Mouse (Mus musculus): Measurements from ENCODE around the gene Smim23.

DNA sequence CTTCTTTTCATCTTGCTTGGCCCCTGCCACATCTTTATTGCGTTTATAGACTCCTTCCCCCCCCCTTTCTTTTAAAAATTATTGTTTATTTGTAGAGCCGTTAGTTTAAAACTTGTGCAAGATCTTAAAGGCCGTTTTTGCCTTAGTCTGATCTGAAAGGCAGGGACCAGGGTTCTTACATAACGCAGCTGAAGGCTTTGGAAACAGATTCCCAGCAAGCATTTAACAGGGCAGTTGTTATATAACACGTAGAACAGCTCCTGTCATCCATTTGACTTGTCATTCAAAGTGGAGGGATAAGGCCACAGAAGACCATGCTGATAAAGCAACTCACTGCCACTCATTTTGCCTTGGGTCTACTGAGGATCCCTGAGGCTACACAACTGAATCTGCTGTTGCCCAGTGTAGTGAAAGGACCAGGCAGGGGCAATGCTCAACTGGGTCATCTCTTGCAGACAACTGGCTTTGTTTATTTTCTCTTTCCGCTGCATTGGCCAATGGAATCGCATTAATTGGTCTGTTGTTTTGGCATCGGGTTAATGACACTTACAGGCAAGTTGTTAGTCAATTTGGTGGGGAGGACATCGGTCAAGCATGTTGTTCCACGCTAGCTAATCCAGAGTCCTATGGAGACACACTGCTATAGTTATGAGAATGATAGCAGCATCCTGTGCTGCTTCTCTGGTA, 29.5 kb downstream of the Smim23 start:
- TF ChIP-seq CTCF (IDR thresholded peaks at IDR 0.05; ENCODE audit: extremely low read depth, insufficient read depth, low read length), result no peak
- no peak for TF ChIP-seq POLR2A (IDR thresholded peaks at IDR 0.05; ENCODE audit: extremely low read depth, insufficient read depth, low read length)
